Mouse (Mus musculus) heart, adult 18-20 months (tissue): ENCODE results near the gene Prdm16. TPM values are rescaled to one million over a fixed set of nuclear protein-coding genes. Genes with fewer than 3 reads are reported as not detected.

ENCODE experiments used
- DNase-seq, 2 experiments: peaks; one replicate each; pipeline ENCODE4 v3.0.0; 2021 to 2022; ENCODE audit warnings: mixed read lengths in 1 of 2
- long read RNA-seq, 2 experiments: library from polyadenylated mRNA; stranded (forward); transcript quantifications; one replicate each; pipeline ENCODE4 v2.0.0; 2021
- total RNA-seq, 2 experiments: library from RNA; stranded (reverse); gene quantifications; 2 replicates each; pipeline ENCODE4 v1.2.3; 2021

Gene Prdm16
- total RNA-seq = 10 to 100 TPM; 10.2 to 10.4 TPM
- long read RNA-seq, experiment 1, partial matches to known transcripts = 2 of 13 reads
- long read RNA-seq, experiment 1, other reads (novel, unspliced or antisense) = 11 of 13 reads
- long read RNA-seq, experiment 2, partial matches to known transcripts = 0 of 3 reads
- long read RNA-seq, experiment 2, other reads (novel, unspliced or antisense) = 3 of 3 reads

- DNase-seq = peak; percentile 68 to 77
Measured at GRCm38 (mm10) chr4:154636721-154637311, at the start of gene Prdm16. Gene Prdm16 (minus strand): TSS chr4:154636873.

- DNase-seq = no peak
Measured at GRCm38 (mm10) chr4:154683068-154683752, 46.5 kb upstream of the Prdm16 start.

- no peak for DNase-seq
Measured at GRCm38 (mm10) chr4:154682311-154682710, 45.6 kb upstream of the Prdm16 start.

GRCm38 (mm10) chr4:154675441-154676000 is 38.8 kb upstream of the Prdm16 start:
- DNase-seq = no peak

- DNase-seq = no peak
Measured at GRCm38 (mm10) chr4:154674966-154675365, 38.3 kb upstream of the Prdm16 start.

GRCm38 (mm10) chr4:154674541-154674940 is 37.9 kb upstream of the Prdm16 start:
- peak; percentile 41 to 82 for DNase-seq

- DNase-seq = no peak
Measured at GRCm38 (mm10) chr4:154673986-154674385, 37.3 kb upstream of the Prdm16 start.

GRCm38 (mm10) chr4:154672027-154672426 is 35.4 kb upstream of the Prdm16 start:
- DNase-seq = no peak

GRCm38 (mm10) chr4:154671232-154671912 is 34.7 kb upstream of the Prdm16 start:
- DNase-seq = no peak

- no peak for DNase-seq
Measured at GRCm38 (mm10) chr4:154667767-154668166, 31.1 kb upstream of the Prdm16 start, which contains the start of gene Actrt2. Gene Actrt2 (minus strand): TSS chr4:154667867.

GRCm38 (mm10) chr4:154662681-154663215 is 26.1 kb upstream of the Prdm16 start:
- DNase-seq = peak in 1 of 2 experiments; percentile 12

- DNase-seq = no peak
Measured at GRCm38 (mm10) chr4:154661256-154661655, 24.6 kb upstream of the Prdm16 start.

- DNase-seq = peak in 1 of 2 experiments; percentile 22
Measured at GRCm38 (mm10) chr4:154660025-154660424, 23.4 kb upstream of the Prdm16 start.

- DNase-seq = peak; percentile 44 to 70
Measured at GRCm38 (mm10) chr4:154655134-154655910, 18.6 kb upstream of the Prdm16 start.

- no peak for DNase-seq
Measured at GRCm38 (mm10) chr4:154652494-154652893, 15.8 kb upstream of the Prdm16 start.

- peak; percentile 78 to 85 for DNase-seq
Measured at GRCm38 (mm10) chr4:154649083-154649747, 12.5 kb upstream of the Prdm16 start.

- DNase-seq = no peak
Measured at GRCm38 (mm10) chr4:154642496-154642895, 5.8 kb upstream of the Prdm16 start.

- no peak for DNase-seq
Measured at GRCm38 (mm10) chr4:154641296-154642110, 4.8 kb upstream of the Prdm16 start.

GRCm38 (mm10) chr4:154640443-154641295 is 4.0 kb upstream of the Prdm16 start:
- no peak for DNase-seq
